Comparison of ENCODE assay signal across 18 mouse cellular contexts in genomic region chr2:129587241-129587640, GRCm38 (mm10). TPM values are rescaled to one million over a fixed set of nuclear protein-coding genes. Genes with fewer than 3 reads are reported as not detected.
"Had no signal": no experiment of that assay in that cellular context is flagged by ENCODE, and none has a peak within 500 bp of the region (broad histone marks: within the 10 kb centered on the region; RNA-seq: fewer than 3 reads in every experiment).

No protein-coding gene starts in this region.

- H3K9ac ChIP-seq: limb, embryonic 12.5 days; liver, embryonic 13.5 days; liver, postnatal 0 days; lung, embryonic 15.5 days had no signal

- H3K9me3 ChIP-seq: limb, embryonic 12.5 days; liver, embryonic 13.5 days; lung, embryonic 15.5 days had no signal

- H3K27me3 ChIP-seq: lung, embryonic 15.5 days had no signal

- H3K4me2 ChIP-seq: limb, embryonic 12.5 days; liver, embryonic 13.5 days; lung, embryonic 15.5 days had no signal

- DNase-seq: kidney, postnatal 25 days; layer of hippocampus, adult 9-11 months; liver; liver, embryonic 13.5 days; right cerebral cortex, adult 18-20 months; right cerebral cortex, postnatal 25 days; thymus, postnatal 36 days had no signal

- H3K36me3 ChIP-seq: limb, embryonic 12.5 days; liver, embryonic 13.5 days; lung, embryonic 15.5 days had no signal

- H3K4me3 ChIP-seq: limb, embryonic 12.5 days; liver, embryonic 13.5 days; lung, embryonic 15.5 days; myocyte had no signal

- H3K27ac ChIP-seq: limb, embryonic 12.5 days; liver, embryonic 13.5 days; lung, embryonic 15.5 days had no signal

RNA-seq across cellular contexts. Expression of gene F830045P16Rik, which starts 50.8 kb away (rescaled TPM):
- polyA plus RNA-seq: intestine, embryonic 16.5 days; kidney, adult 2 months; limb, embryonic 12.5 days; liver, embryonic 13.5 days; liver, postnatal 0 days; lung, embryonic 15.5 days; midbrain, embryonic 14.5 days; myocyte; neural tube, embryonic 11.5 days; small intestine, adult 2 months; stomach, embryonic 16.5 days; thymus, postnatal 0 days had no signal
